Mouse (Mus musculus) cerebellum, adult 2 months (tissue): ENCODE results near the gene E2f7.

Source experiments
- CTCF ChIP-seq: fragments of 200-500 bp; IDR thresholded peaks from 2 replicates; pipeline ENCODE4 v1.5.1; 2011; ENCODE audit warnings: low read depth, mild to moderate bottlenecking, control low read depth, low read length, moderate library complexity, borderline replicate concordance; ENCODE audit not compliant: insufficient read depth
- POLR2A ChIP-seq: fragments of 200-500 bp; IDR thresholded peaks from 2 replicates; pipeline ENCODE4 v1.6.1; 2011; ENCODE audit warnings: low read length, control low read depth, borderline replicate concordance; ENCODE audit not compliant: insufficient read depth

DNA sequence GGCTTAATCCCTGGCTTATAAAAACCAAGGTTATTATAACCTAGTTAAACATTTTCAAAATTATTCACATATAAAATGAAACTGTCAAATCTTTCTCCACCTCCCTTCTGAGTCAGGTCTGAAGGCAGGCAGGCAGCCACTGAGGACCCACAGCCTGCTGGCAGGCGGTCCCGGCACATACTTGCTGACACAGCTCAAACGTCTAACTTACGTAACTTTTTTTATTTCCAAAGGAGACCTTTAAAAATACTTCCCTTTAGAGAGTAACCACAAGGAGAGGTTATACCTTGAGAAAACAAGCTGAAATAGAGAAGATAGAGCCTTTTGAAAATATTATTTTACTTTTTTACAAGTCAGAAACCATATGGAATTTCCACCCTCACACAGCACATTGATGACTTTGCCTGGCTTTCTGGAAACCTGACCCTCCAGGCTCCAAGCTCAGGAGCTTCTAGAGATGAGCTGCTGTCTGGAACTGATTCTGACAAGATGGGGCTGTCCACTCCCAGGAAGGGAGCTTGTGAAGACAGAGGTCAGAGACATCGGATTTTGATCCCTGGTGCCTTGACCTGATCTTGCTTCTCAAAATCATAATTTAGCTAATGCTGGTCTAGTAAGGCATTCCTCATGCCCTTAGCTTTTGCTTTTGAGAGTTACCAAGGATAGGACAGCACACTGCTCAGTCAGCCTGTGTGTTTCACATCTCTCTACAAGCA is 59.9 kb downstream of the E2f7 start:
- TF ChIP-seq POLR2A (no peak), CTCF (no peak)
